Mouse (Mus musculus): ENCODE data around the gene Wfdc11. TPM values are rescaled to one million over a fixed set of nuclear protein-coding genes. Genes with fewer than 3 reads are reported as not detected.
A peak's percentile ranks its signal among the peaks of the same experiment; 100 is the strongest.
"Not testable (repeated sequence)": the region's sequence is repeated elsewhere in the genome, so short reads cannot be mapped to it uniquely, and the experiment has no call there.

Wfdc11 gene
- not detected for total RNA-seq (2021)

DNA sequence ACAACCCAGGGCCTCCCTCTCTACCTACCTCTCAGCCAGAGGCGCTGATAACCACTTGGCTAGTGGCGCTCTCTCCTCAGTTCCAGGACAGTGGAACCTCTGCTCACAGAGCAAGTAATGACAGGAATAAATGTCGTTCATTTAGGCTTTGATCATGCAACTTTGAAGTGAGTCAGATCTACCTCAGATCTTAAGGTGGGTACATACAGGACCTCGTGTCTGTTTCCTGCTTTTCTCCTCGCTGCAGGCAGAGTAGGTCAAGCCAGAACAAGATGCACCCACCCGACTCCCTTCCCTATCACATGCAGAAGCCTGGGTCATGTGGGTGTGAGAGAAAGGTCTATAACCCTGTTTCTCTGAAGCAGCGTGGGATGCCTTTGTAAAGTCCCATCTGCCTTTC, at the start of gene Wfdc11:
Wfdc11 (minus strand) TSS at position 101 of the 400 bp plus-strand sequence.
- no peak for DNase-seq

DNA sequence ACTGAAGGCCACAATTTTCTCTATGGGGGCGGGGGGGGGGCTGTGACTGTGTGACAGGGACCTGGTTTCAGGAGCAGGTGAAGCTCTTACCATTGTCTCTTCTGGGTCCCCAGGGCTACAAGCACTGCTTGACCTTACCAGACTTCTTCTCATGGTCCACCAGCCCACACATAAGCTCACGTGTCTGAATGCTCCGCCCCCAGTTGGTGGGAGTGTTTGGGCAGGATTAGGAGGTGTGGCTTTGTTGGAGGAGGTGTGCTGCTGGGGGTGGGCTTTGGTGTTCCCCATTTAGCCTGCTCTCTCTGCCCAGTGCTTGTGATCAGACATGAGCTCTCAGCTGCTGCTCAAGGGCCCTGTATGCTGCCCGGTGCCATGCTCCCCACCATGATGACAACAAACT, 49.4 kb upstream of the Wfdc11 start:
- no peak for DNase-seq

DNA sequence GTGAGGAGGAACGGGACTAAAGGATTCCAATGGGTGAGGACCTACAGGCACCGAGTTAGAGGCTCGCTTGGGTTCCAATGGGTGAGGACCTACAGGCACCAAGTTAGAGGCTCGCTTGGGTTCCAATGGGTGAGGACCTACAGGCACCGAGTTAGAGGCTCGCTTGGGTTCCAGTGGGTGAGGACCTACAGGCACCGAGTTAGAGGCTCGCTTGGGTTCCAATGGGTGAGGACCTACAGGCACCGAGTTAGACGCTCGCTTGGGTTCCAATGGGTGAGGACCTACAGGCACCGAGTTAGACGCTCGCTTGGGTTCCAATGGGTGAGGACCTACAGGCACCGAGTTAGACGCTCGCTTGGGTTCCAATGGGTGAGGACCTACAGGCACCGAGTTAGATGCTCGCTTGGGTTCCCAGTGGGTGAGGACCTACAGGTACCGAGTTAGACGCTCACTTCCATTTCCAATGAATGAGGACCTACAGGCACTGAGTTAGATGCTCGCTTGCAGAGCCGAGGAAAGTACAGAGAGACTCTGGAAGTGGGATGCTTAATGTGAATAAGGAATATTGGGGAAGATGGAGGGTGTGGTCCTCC, 42.4 kb upstream of the Wfdc11 start:
- not testable (repeated sequence) for DNase-seq

DNA sequence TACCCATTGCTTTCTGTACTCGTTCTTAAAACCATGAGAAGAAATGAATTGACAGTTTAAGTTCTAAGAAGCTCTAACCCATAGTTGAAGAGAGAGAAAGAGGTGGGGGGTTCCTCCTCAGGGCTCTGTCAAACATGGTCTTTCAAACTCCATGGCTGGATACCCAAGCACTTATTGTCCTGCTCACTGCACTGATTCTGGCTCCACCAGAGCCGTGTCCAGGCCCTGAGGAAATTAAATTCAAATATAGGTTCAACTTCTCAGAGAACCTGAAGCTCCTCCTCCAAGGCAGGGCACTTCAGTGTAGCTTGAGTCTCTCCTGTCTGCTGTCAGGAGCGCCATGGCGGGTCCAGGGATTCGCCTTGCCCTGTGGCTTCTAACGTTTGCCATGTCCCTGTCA, 41.1 kb upstream of the Wfdc11 start, which contains the start of gene Spint5:
Spint5 (plus strand) TSS at position 301 of the 400 bp plus-strand sequence.
- DNase-seq = no peak

DNA sequence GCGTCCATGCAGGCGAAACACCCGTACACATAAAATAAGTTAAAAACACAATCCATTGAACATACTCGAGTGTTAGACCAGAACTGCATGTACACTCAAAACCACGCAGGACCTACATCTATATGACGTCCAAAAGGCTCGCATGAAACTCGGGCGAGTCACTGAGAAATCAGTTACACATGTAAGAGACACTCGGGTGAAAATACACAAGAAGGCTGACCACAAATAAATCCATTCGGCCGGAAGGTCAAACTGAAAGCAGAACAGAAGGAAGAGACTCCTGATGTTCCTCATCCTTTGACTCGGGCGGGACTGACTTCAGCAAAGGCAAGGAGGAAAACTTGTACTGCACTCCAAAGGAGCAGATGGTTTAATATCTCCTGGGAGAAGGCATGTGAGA, 32.1 kb upstream of the Wfdc11 start:
- DNase-seq = no peak

DNA sequence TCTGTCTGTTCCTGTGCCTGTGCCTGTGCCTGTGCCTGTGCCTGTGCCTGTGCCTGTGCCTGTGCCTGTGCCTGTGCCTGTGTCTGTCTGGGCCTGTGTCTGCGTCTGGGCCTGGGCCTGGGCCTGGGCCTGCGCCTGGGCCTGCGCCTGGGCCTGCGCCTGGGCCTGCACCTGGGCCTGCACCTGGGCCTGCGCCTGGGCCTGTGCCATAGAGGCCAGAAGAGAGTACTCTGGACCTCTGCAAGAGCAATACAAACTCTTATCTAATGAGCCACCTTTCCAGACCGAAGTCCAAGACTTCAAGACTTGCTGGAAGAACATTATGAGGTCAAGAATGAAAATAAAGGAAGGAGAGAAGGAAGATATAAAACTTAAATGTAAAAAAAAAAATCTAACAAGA, 31.4 kb upstream of the Wfdc11 start:
- no peak for DNase-seq

DNA sequence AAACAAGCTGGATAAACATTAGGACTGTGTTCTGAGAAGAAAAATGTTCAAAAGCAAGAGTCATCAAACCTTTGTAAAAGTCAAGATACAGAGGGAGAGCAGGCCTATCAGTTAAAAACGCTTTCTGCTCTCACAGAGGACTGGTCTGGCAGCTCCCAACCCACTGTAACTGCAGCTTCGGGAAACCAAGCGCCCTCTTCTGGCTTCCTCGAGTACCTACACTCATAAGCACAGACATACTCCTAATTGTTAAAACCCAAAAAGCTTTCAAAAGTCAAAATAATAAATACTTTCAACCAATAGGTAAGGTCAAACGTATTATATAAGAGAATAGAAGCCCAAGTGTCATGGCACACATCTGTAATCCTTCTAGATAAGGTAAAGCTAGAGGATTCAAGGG, 30.3 kb upstream of the Wfdc11 start:
- no peak for DNase-seq

DNA sequence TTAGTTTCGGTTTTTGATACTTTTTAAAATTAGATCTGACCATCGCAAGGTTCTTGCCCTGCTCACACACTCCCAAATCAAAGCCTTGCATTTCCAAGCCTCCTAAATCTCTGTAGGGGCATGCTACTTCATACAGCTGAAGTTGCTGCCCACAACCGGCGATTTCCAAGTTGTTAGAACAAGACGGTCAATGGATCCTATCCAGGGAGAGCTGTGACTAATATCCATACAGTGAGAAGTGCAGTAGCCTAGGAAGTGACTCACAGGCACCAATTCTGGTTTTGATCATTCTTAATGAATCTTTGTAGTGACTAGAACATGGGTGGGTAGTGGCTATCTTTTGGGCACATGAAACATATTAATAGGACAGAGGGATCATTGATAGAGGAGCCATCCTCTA, 27.9 kb upstream of the Wfdc11 start:
- DNase-seq = no peak

DNA sequence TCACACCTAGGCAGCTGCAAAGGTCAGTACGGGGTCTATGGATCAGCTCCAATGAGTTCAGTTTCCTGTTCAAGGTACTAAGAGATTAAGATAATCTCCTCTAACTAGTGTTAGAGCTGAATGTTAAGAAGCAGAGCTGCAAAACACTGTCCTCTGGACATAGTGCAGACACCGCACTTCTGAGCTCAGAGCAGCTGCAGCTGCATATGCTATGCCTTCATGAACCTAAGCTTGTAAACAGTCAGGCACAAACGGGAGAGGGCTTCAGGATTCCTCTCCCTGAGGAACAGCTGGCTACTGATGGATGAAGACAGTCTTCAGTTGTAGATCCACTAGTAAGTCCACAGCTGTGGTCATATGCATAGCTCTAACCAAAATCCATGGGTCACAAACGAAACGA, 27.1 kb upstream of the Wfdc11 start:
- DNase-seq = no peak

DNA sequence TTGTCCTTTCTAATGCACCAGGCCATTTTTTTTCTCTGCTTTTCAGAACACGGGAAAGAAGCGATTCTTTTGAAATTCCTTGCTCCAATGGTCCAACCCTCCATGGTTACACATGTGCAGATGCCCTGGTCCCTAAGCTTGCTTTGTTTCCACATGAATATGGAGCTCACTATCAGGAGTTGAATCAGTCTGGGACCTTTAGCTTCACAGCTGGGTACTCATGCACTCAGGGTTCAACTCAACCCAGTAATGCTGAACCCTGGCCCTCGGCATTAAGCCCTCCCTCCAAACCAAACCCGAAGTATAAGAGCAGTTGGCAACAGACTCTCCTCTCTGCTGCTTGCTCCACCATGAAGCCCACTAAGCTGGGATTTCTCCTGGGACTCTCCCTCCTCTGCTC, 24.3 kb upstream of the Wfdc11 start, which contains the start of gene Spint4:
Spint4 (plus strand) TSS at position 301 of the 400 bp plus-strand sequence.
- DNase-seq = no peak

DNA sequence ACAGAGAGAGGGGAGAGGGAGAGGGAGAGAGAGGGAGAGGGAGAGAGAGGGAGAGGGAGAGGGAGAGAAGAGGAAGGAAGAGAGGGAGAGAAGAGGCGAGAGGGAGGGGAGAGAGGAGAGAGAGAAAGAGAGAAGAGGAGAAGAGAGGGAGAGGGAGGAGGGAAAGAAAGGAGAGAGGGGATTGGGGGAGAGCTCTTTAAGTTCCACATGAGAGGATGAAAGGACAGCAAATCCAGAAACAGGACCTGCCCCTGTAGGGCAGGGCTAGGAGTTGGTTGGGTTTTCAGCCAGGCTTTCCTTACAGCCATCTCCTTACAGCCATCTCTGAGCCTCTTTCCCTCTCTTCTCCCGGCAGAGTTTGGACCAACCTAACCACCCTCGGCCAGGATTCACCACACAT, 10.9 kb upstream of the Wfdc11 start, which contains the start of gene Wfdc13:
Wfdc13 (plus strand) TSS at position 301 of the 400 bp plus-strand sequence.
- no peak for DNase-seq

DNA sequence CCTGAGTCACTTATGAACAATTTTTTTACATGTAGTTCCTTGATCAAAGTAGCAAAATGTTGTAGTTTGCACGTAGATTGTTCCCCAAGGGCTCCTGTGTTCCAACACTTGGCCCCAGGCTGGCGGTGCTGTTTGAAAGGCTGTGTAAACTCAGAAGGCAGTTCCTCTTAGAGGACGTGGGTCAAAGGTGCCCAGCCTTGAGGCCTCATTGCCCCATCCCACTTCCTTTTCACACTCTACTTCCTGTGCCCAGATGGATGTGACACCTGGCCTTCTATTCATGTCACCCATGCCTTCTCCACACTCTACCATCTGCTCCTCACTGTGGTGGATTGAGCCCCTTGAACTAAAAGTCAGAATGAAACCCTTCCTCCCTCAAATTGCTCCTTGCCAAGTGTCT, 6.0 kb upstream of the Wfdc11 start:
- no peak for DNase-seq

DNA sequence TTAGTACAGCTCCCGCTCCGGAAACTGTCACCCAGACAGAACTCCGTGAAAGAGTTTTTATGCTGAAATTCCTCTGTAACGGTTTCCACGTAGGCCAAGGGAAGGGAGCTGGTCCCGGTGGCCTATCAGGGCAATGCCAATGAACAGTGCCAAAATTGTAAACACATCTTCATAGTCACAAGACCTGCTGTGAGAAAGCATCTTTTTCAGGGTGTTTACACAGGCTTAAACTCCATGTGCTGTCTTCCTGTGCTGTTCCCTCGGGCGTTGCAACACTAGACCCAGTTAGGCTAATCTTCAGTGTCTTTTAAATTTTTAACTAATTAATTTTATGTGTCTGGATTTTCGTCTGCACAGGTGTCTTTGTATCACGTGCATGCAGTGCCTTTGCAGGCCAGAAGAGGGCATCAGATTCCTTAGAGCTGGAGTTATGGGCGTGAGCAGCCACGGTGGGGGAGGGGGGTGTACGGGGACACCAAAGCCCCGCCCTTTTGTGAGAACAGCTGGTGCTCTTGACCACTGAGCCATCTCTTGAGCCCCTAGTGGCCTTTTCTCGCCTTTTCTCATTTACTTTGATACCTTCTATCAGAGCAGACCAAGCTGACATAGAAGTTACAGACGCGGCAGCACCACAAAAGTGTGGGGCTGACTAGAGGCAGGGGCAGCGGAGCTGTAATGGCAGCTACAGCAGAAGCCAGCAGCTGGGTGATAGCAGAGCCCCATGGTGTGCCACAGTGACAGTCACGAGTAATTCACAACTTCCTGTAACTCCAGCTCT, 5.2 kb upstream of the Wfdc11 start:
- DNase-seq = peak; percentile 83

DNA sequence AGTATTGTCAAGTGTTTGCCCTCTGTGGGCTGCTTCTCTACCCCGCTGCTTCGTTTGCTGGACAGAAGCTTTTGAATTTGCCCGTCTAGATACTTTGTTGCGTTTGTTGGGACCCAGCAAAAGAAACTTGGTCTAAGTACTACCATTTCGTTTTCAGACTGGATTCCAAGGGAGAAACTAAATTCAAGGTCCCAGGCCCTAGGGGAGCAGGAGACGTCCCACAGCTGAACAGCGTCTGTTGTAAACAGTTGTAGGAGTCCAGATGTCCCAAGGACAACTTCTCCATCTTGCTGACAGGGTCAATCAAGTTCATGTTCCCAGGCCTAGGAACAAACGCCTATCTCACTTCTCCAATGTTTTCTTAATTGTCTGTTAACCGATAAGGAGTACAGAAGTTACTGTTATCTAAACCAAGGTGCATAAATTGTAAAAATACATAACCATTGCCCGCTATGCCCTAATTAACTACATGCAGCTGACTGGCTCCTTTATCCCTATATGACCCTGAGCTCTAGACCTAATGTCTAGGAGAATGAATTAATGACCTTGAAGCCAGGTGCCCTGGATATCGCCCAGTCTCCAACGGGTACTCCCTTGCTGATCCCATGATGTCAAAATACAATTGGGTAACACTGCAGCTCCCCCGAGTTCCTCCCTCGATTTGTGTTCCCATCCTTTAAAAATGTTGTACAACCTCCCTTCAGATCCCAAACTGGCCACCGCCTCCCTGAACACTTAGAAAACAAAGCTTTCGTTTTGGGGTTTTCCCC, 3.2 kb upstream of the Wfdc11 start:
- DNase-seq = no peak

DNA sequence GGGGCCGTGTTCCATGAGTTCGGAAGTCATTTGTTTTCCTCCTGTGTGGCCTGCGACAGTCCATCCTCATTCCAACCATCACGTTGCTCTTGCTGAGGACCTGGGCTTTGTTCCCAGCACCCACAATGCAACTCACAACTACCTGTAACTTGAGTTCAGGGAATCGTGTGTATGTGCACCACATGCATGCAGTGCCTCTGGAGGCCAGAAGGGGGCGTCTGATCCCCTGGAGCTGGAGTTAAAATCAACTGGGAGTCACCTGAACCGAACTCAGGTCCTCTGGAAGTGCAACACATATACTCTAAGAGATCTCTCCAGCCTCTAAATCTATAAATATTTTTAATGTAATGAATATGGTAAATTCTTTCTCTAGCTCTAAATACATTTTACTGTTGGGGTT, 2.2 kb upstream of the Wfdc11 start:
- DNase-seq = no peak

DNA sequence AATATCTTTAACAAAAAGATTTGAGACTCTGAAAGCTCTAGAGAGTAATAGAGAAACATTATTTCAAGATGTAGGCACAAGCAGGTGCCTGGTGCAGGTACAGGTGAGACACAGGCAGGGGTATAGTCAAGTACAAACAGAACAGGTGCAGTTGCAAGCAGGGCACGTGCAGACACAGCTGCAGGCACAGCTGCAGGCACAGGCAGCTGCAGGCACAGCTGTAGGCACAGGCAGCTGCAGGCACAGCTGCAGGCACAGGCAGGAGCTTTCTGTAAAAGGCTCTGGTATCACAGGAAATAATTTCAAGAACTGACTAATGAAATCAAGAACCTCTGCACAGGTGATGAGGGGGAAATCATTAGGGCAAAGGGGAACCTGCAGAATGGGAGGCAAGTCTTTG, 2.9 kb downstream of the Wfdc11 start:
- no peak for DNase-seq

DNA sequence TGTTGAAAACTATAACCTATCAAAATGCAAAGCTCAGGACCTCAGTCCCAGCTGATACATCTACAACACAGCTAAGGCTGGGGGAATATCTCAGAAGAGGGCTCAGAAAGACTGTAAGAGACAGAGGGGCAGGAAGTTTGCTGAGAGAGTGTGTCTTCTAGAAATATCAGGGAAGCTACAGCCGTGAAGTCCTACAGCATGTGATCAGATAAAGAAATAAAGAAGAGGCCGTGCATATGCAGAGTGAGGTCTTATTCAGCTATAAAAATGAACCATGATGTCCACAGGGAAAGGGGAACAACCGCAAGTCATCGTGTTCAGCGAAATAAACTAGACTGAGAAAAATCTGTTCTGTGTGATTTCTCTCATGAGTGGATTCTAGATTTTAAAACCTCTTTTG, 3.6 kb downstream of the Wfdc11 start:
- no peak for DNase-seq

DNA sequence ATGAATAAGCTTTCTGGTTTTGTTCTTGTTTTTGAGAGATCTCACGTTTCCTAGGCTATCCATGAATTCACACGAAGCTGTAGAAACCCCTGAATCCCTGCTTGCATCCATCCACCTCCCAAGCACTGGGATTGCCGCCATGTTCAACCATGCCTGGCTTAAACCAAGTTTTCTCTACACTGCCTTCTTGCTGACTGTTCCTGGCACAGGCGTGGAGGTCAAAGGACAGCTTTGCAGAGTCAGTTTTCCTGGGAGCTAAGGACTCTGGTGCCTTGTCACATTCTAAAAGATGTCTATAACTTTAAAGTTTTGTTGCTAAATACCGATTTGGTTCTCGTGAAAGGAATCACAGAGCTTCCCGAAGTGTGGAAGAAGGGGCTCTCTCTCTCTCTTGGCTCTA, 9.0 kb downstream of the Wfdc11 start:
- no peak for DNase-seq

DNA sequence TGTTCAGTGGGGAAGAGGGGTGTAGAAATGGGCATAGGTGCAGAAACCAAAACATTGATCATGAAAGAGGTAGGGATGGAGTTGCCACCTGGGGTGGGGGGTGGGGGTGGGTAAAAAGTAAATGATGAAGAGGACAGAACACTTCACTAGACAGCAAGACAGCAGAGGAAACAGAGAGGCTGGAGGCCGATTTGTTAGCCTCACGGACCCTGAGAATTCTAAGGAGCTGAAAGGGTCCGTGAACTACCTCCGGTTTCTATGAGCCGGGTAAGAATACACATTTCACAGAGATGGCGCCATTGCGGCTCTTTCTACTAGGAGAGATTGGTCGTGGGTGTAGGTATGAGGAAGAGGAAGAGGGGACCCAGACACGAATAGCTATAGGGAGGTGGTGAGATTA, 17.4 kb downstream of the Wfdc11 start, which contains the start of gene Wfdc9:
Wfdc9 (minus strand) TSS at position 101 of the 400 bp plus-strand sequence.
- no peak for DNase-seq

DNA sequence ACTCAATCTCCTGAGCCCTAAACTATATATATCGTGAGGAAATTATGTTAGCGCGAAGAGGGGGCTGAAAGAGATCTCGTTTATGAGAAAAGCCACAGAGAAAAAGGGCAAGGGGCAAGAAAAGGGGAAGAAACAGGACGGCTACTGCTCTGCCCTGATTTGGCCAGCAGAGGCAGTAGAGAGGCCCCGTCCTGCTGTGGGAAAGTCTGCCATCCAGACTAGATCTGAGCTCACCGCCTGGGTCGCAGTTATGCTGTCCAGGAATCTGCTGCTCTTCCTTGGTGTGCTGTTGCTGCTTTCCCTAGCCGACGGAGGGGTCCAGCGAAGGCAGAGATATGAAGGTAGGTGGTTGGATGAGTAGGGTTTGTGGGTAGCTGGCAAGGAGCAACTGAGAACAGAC, 18.0 kb downstream of the Wfdc11 start, which contains the start of gene Wfdc10:
Wfdc10 (plus strand) TSS at position 189 of the 400 bp plus-strand sequence.
- DNase-seq = peak; percentile 65

DNA sequence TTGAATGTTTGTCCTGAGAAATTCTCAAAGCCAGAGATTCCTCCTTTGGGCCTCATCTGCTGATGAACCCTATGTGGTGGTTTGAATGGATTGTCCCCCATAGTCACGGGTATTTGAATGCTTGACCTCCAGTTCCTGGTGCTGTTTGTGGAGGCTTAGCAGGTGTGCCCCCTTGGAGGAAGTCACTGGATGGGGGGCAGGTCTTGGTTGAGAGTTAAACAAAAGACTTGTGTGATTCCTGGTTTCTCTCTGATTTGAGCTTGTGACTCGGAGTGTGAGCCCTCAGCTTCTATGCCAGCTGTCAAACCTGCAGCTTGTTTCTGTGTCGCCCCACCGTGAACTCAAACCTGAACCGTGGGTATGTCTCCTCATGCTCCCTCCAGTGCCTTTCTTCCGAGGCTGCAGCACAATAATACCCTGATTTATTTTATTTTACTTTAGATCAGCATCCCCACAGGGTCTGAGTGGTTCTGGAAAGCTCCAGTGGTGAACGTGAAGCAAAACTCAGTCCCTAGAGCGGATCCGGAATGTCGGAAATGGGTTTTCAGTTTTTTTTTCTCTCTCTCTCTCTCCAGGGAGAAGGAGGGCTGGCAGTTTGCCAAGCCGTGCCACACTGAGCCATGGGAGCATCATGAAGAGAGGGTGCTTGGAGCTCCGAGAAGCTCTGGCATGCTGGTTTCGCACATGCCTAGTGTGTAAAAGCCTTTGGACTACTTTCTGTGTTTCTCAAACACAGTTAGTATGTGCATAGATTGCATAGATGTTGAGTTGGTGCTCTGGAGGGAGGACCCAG, 31.8 kb downstream of the Wfdc11 start:
- peak; percentile 14 for DNase-seq

DNA sequence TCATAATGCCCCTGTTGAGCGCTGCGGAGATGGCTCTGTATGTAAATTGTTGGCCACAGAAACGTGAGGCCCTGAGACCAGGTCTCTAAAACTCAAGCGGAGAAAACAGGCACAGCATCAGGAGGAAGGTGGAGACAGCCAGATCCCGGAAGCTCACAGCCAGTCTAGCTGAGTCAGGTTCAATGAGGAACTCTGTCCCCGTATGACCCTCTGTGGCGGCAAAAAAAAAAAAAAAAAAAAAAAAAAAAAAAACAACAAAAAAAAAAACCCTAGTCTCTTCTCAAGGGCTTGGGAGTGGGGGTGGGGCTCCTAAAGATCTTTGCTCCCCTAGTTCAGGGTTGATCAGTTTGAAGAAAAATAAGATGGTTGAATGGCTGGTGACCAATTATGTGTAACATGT, 32.8 kb downstream of the Wfdc11 start:
- no peak for DNase-seq
